Mouse (Mus musculus) myocyte (in vitro differentiated cells): Measurements from ENCODE around the gene Lipe. TPM values are rescaled to one million over a fixed set of nuclear protein-coding genes. Genes with fewer than 3 reads are reported as not detected.

ENCODE experiments used
- H3K27me3 ChIP-seq: one replicate; pipeline ENCODE4 v1.6.1; 2011; ENCODE audit not compliant: control insufficient read depth, insufficient read depth, insufficient read length
- H3K36me3 ChIP-seq: one replicate; pipeline ENCODE4 v1.6.1; 2011; ENCODE audit not compliant: control insufficient read depth, insufficient read depth
- H3K4me2 ChIP-seq: one replicate; pipeline ENCODE4 v1.6.1; 2011; ENCODE audit warnings: low read depth, control low read depth
- H3K4me3 ChIP-seq: one replicate; pipeline ENCODE4 v1.5.1; 2011; ENCODE audit warnings: mild to moderate bottlenecking, control low read depth, moderate library complexity
- H3K79me2 ChIP-seq: one replicate; pipeline ENCODE4 v1.6.1; 2011; ENCODE audit not compliant: control insufficient read depth, insufficient read depth
- H3ac ChIP-seq: one replicate; pipeline ENCODE4 v1.6.1; 2011; ENCODE audit not compliant: control insufficient read depth, insufficient read length
- CEBPB ChIP-seq: IDR thresholded peaks from 2 replicates; pipeline ENCODE4 v1.6.1; 2011; ENCODE audit warnings: mild to moderate bottlenecking, moderate library complexity; ENCODE audit not compliant: poor library complexity, insufficient read depth, severe bottlenecking
- E2F4 ChIP-seq: IDR thresholded peaks from one replicate; pipeline ENCODE4 v1.6.1; 2011; ENCODE audit warnings: mild to moderate bottlenecking, control low read depth, moderate library complexity; ENCODE audit not compliant: insufficient read depth
- MAX ChIP-seq: IDR thresholded peaks from one replicate; pipeline ENCODE4 v1.6.1; 2011; ENCODE audit warnings: low read depth, mild to moderate bottlenecking, control low read depth
- MYOD1 ChIP-seq, 3 experiments: IDR thresholded peaks; one replicate each; pipeline ENCODE4 v1.6.1; 2011; ENCODE audit warnings: control low read depth in 2 of 3, low read depth in 2 of 3, mild to moderate bottlenecking in 2 of 3, moderate library complexity in 1 of 3; ENCODE audit not compliant: insufficient read length in 2 of 3, control insufficient read depth in 1 of 3
- MYOG ChIP-seq, 3 experiments: IDR thresholded peaks; one replicate each; pipeline ENCODE4 v1.6.1; 2011; ENCODE audit warnings: control low read depth in 2 of 3, low read depth in 2 of 3, mild to moderate bottlenecking in 2 of 3; ENCODE audit not compliant: insufficient read length in 2 of 3, control insufficient read depth in 1 of 3, insufficient read depth in 1 of 3
- POLR2A ChIP-seq: IDR thresholded peaks from one replicate; pipeline ENCODE4 v1.6.1; 2011; ENCODE audit warnings: low read depth, mild to moderate bottlenecking, control low read depth, moderate library complexity; ENCODE audit not compliant: insufficient read length
- POLR2AphosphoS2 ChIP-seq: IDR thresholded peaks from one replicate; pipeline ENCODE4 v1.6.1; 2011; ENCODE audit warnings: low read depth, control low read depth; ENCODE audit not compliant: insufficient read length
- REST ChIP-seq: IDR thresholded peaks from one replicate; pipeline ENCODE4 v1.6.1; 2011; ENCODE audit warnings: mild to moderate bottlenecking, control low read depth, moderate library complexity; ENCODE audit not compliant: insufficient read depth, insufficient read length
- SRF ChIP-seq: IDR thresholded peaks from one replicate; pipeline ENCODE4 v1.6.1; 2011; ENCODE audit warnings: low read depth; ENCODE audit not compliant: control insufficient read depth, insufficient read length
- TCF12 ChIP-seq: IDR thresholded peaks from one replicate; pipeline ENCODE4 v1.6.1; 2011; ENCODE audit warnings: mild to moderate bottlenecking, control low read depth; ENCODE audit not compliant: poor library complexity, insufficient read depth, severe bottlenecking
- TCF3 ChIP-seq: IDR thresholded peaks from one replicate; pipeline ENCODE4 v1.6.1; 2011; ENCODE audit warnings: low read depth, control low read depth; ENCODE audit not compliant: insufficient read length
- USF1 ChIP-seq: IDR thresholded peaks from one replicate; pipeline ENCODE4 v1.6.1; 2011; ENCODE audit warnings: low read depth, mild to moderate bottlenecking, control low read depth, moderate library complexity
- polyA plus RNA-seq: library from polyadenylated mRNA; unstranded; fragments of >200 nt; fragmentation: generic; extraction: Trizol; gene quantifications from one replicate; pipeline ENCODE4 v1.2.1, GENCODE M21; 2012; ENCODE audit warnings: missing spikeins

Lipe gene
- polyA plus RNA-seq, 1 experiment: 3.8 TPM

DNA sequence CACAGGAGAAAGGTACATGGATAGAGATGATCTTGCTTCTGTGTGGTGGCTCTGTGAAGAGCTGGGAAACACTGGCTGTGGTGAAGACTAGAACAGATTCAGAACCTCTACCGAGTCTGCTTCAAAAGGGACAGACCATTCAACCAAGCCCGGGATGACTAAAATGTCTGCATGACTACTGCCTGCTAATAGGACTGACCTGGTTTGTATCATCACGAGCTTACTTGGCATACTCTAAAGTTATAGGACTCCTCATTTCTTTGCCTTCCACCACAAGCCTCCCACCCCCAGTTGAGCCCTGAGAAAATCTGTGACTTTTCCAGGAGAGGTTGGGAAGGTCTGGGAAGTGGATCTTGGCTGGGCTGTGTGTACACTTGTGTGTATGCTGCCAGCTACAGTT lies 13.4 kb upstream of the Lipe start:
- Histone ChIP-seq H3K4me3 (no peak overlapping the region), H3K4me2 (no peak overlapping the region), H3K27me3 (no peaks in the 10 kb centered on the region), H3K36me3 (no peaks in the 10 kb centered on the region), H3ac (no peak overlapping the region), H3K79me2 (no peaks in the 10 kb centered on the region)
- TF ChIP-seq TCF3 (no peak), MAX (no peak), POLR2A (no peak), SRF (no peak), REST (no peak), TCF12 (no peak), USF1 (no peak), CEBPB (no peak), E2F4 (no peak), MYOG (IDR thresholded peaks at IDR 0.05; ENCODE audit: control insufficient read depth in 1 of 3, insufficient read depth in 1 of 3, insufficient read length in 2 of 3, low read depth in 2 of 3) (no peak), MYOD1 (IDR thresholded peaks at IDR 0.05; ENCODE audit: control insufficient read depth in 1 of 3, insufficient read length in 2 of 3, low read depth in 2 of 3) (no peak), POLR2AphosphoS2 (no peak)

DNA sequence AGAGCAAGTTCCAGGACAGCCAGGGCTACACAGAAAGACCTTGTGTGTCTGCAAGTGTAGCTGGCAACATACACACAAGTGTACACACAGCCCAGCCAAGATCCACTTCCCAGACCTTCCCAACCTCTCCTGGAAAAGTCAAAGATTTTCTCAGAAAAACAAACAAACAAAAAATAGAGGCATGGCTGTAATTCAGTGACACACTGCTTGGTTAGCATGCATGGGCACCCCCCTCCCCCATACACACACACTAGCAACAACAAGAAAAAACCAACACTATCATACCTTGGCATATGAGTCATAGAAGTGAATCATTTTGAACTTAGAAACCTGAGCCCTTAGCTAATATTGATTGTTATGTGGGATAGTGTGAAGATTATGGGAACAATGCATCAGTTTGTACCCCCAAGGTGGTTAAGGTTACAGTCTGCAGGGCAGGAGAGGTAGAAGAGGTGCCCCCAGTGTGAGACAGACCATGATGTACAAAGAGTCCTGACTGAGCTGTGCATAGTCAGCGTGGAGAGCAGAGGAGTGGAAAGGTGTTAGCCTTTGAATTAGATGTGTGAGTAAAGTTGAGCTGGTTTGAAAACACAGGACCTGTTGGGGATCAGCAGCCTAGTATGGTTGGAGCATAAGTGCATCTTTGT lies 12.6 kb upstream of the Lipe start:
- TF ChIP-seq USF1 (no peak), MYOG (IDR thresholded peaks at IDR 0.05; ENCODE audit: control insufficient read depth in 1 of 3, insufficient read depth in 1 of 3, insufficient read length in 2 of 3, low read depth in 2 of 3) (no peak), POLR2AphosphoS2 (no peak), MYOD1 (IDR thresholded peaks at IDR 0.05; ENCODE audit: control insufficient read depth in 1 of 3, insufficient read length in 2 of 3, low read depth in 2 of 3) (no peak), TCF12 (no peak), CEBPB (no peak), REST (no peak), POLR2A (no peak), E2F4 (no peak), MAX (no peak), SRF (no peak), TCF3 (no peak)
- H3K4me2 ChIP-seq: no peak overlapping the region
- no peak overlapping the region for H3K4me3 ChIP-seq
- H3ac ChIP-seq: no peak overlapping the region
- H3K79me2 ChIP-seq: no peaks in the 10 kb centered on the region
- H3K27me3 ChIP-seq: no peaks in the 10 kb centered on the region
- H3K36me3 ChIP-seq: no peaks in the 10 kb centered on the region

DNA sequence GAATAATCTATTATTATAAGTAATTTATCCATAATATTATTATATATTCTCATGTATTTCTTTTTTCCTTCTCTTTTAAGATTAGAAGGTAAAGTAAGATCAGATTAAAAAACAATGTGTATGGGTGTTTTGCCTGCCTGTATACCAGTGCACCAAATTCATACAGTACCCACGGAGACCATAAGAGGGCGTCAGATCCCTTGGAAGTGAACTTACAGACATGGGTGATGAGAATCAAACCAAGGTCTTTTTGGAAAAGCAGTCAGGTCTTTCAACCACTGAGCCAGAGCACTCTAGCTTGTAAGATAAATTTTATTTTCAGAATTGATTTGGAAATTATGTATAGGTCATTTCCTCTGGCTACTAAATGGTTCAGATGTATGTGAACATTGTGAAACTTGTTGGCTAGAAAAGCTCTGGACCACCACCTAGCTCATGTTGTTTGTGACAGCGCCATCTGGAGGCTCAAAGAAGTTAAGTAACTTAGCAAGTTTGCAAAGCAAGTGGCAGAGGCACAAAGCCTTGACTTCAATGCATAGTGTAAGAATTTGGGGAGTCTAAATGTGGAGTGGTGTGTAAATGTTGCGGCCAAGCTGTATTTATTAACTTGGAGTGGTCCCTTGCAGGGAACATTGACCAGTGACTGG lies 10.7 kb upstream of the Lipe start:
- TF ChIP-seq E2F4 (no peak), SRF (no peak), REST (no peak), POLR2A (no peak), TCF3 (no peak), TCF12 (no peak), MYOD1 (IDR thresholded peaks at IDR 0.05; ENCODE audit: control insufficient read depth in 1 of 3, insufficient read length in 2 of 3, low read depth in 2 of 3) (no peak), USF1 (no peak), CEBPB (no peak), POLR2AphosphoS2 (no peak), MYOG (IDR thresholded peaks at IDR 0.05; ENCODE audit: control insufficient read depth in 1 of 3, insufficient read depth in 1 of 3, insufficient read length in 2 of 3, low read depth in 2 of 3) (no peak), MAX (no peak)
- Histone ChIP-seq H3K4me2 (no peak overlapping the region), H3K36me3 (no peaks in the 10 kb centered on the region), H3ac (no peak overlapping the region), H3K79me2 (no peaks in the 10 kb centered on the region), H3K27me3 (no peaks in the 10 kb centered on the region), H3K4me3 (no peak overlapping the region)

DNA sequence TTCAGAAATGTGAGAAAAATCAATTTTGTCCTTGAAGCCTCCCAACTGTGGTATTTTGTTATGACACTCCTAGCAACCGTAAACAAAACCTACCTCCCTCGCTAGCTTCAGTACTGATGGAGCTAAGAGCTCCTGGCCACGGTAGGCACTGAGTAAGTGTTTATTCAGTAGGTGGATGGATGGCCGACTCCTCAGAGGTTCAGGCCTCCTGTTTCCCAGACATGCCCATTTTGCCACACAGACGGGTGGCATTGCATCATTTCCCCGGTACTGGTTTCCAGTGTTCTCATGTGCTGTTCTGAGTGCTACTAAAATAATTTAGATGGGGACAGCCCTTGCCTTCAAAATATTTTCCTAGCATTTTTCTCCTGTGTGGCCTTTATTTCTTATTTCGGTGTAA lies 8.0 kb upstream of the Lipe start:
- H3K4me3 ChIP-seq: no peak overlapping the region
- H3K27me3 ChIP-seq: no peaks in the 10 kb centered on the region
- TF ChIP-seq CEBPB: peak; percentile 57; the same call in 1 of the 2 replicates
- no peak for TF ChIP-seq TCF3
- no peak overlapping the region for H3K4me2 ChIP-seq
- H3ac ChIP-seq: no peak overlapping the region
- no peaks in the 10 kb centered on the region for H3K79me2 ChIP-seq
- no peaks in the 10 kb centered on the region for H3K36me3 ChIP-seq
